8 mouse cellular contexts compared by ENCODE assay signal in genomic region chr10:19240102-19240759, GRCm38 (mm10).
DNase-seq lines count a peak whose midpoint lies in the region; ATAC-seq lines count a peak whose summit lies in the region.

No protein-coding gene starts in this region.

- no peak overlapping the region for H3K9ac ChIP-seq in embryonic facial prominence, embryonic 14.5 days (ENCODE audit: low read depth, low read length)
- H3K9ac ChIP-seq in hindbrain, embryonic 12.5 days: no peak overlapping the region

- no peaks in the 10 kb centered on the region for H3K36me3 ChIP-seq in heart, embryonic 10.5 days
- H3K36me3 ChIP-seq in embryonic facial prominence, embryonic 14.5 days (ENCODE audit: control insufficient read depth, insufficient read depth, low read length): no peaks in the 10 kb centered on the region
- H3K36me3 ChIP-seq in hindbrain, embryonic 12.5 days: no peaks in the 10 kb centered on the region

- no peak overlapping the region for H3K27ac ChIP-seq in heart, embryonic 10.5 days
- no peak overlapping the region for H3K27ac ChIP-seq in embryonic facial prominence, embryonic 14.5 days (replicated peaks; ENCODE audit: low read depth, low read length)
- H3K27ac ChIP-seq in hindbrain, embryonic 12.5 days: no peak overlapping the region

- H3K4me3 ChIP-seq in heart, embryonic 10.5 days: no peak overlapping the region
- no peak overlapping the region for H3K4me3 ChIP-seq in embryonic facial prominence, embryonic 14.5 days (ENCODE audit: low read depth, low read length)
- no peak overlapping the region for H3K4me3 ChIP-seq in hindbrain, embryonic 12.5 days

- DNase-seq in heart, adult 9 months (ENCODE audit: low spot score in 2 of 2): peak; percentile 5 to 36
- no peak for DNase-seq in heart, embryonic 10.5 days (ENCODE audit: low spot score)
- DNase-seq in adrenal gland, postnatal 36 days: peak; percentile 11 to 53
- peak; percentile 83 for DNase-seq in embryonic facial prominence, embryonic 14.5 days (ENCODE audit: low spot score)
- DNase-seq in layer of hippocampus, adult 9-11 months: peak; percentile 5
- DNase-seq in right cerebral cortex, postnatal 14 days: peak; percentile 25

- WGBS in heart, embryonic 10.5 days: 35% methylated on average over 8 of the region's 8 CpGs
- 32% methylated on average over 8 of the region's 8 CpGs for WGBS in embryonic facial prominence, embryonic 14.5 days
- WGBS in hindbrain, embryonic 12.5 days: 37% methylated on average over 8 of the region's 8 CpGs

- no peaks in the 10 kb centered on the region for H3K4me1 ChIP-seq in heart, embryonic 10.5 days
- H3K4me1 ChIP-seq in embryonic facial prominence, embryonic 14.5 days (ENCODE audit: control insufficient read depth, insufficient read depth, low read length): no peaks in the 10 kb centered on the region
- no peaks in the 10 kb centered on the region for H3K4me1 ChIP-seq in hindbrain, embryonic 12.5 days

- H3K4me2 ChIP-seq in embryonic facial prominence, embryonic 14.5 days (ENCODE audit: low read depth, low read length): no peak overlapping the region
- no peak overlapping the region for H3K4me2 ChIP-seq in hindbrain, embryonic 12.5 days (replicated peaks)

- 0 out of 2 replicates have a peak, but pooled peaks have one; percentile 63 for ATAC-seq in embryonic facial prominence, embryonic 14.5 days (ENCODE audit: low read depth)
- 0 out of 2 replicates have a peak, but pooled peaks have one; percentile 48 for ATAC-seq in hindbrain, embryonic 12.5 days (ENCODE audit: low FRiP score)
- ATAC-seq in megakaryocyte progenitor cell, adult 5-6 weeks (replicated peaks; ENCODE audit: poor library complexity): peak; percentile 96

- no peaks in the 10 kb centered on the region for H3K27me3 ChIP-seq in heart, embryonic 10.5 days (ENCODE audit: insufficient read depth, poor library complexity, severe bottlenecking)
- no peaks in the 10 kb centered on the region for H3K27me3 ChIP-seq in embryonic facial prominence, embryonic 14.5 days (replicated peaks; ENCODE audit: control insufficient read depth, insufficient read depth, low read length)
- 0 out of 2 replicates have a peak, but pooled peaks cover 5% of the 10 kb centered on the region for H3K27me3 ChIP-seq in hindbrain, embryonic 12.5 days

- no peaks in the 10 kb centered on the region for H3K9me3 ChIP-seq in heart, embryonic 10.5 days
- no peaks in the 10 kb centered on the region for H3K9me3 ChIP-seq in embryonic facial prominence, embryonic 14.5 days (ENCODE audit: control insufficient read depth, low read length)
- H3K9me3 ChIP-seq in hindbrain, embryonic 12.5 days (replicated peaks): no peaks in the 10 kb centered on the region
